Mouse (Mus musculus): ENCODE data around the gene Tm4sf20. TPM values are rescaled to one million over a fixed set of nuclear protein-coding genes. Genes with fewer than 3 reads are reported as not detected.
A peak's percentile ranks its signal among the peaks of the same experiment; 100 is the strongest.

The Tm4sf20 gene
- polyA plus RNA-seq (2012; rRNA removed): not detected in 2 replicates

DNA sequence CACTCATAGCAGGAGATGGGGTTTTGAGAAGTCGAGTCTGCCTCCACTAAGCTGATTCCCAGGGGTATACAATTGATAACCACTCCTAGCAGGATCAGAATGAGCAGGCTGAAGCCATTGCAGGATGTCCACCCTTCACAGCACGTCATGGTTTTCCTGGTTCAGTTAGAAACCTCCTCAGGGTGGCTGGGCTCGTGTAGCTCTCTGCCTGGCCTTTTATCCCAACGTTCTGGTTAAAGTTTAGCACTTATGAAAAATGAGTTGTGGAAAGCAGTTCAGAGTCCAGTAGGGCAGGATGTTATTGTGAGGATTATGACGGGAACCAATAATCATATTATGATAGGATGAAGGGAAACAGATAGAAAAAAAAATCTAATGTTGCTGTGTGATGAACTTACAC, at the start of gene Tm4sf20:
Gene Tm4sf20, minus strand, starts transcription at position 193 of the 400 bp plus-strand sequence.
- no peak for DNase-seq (ENCODE audit: extremely low spot score in 1 of 2, low spot score in 1 of 2)

GRCm38 (mm10) chr1:82815941-82816716, 47.9 kb upstream of the Tm4sf20 start:
- DNase-seq (ENCODE audit: extremely low spot score in 1 of 2, low spot score in 1 of 2): no peak

DNA sequence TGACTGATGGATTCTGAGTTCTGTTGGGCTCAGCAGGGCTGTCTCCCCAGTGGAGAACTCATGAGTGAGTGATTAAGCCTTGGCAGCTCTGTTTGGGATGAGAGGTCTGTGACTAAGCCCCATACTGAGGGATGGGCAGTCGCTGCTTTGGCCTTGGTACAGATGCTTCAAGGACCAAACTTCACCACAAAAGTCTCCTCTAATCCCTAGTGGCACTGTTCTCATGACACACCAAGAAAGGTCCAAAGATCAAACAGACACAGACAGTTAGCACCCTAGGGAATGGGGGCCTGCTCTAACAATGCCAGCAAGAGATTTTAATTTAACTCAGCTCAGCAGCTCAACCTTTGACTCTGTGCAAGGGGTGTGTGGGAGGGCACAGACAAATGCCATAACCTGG, 43.5 kb upstream of the Tm4sf20 start:
- DNase-seq (ENCODE audit: extremely low spot score in 1 of 2, low spot score in 1 of 2): no peak

DNA sequence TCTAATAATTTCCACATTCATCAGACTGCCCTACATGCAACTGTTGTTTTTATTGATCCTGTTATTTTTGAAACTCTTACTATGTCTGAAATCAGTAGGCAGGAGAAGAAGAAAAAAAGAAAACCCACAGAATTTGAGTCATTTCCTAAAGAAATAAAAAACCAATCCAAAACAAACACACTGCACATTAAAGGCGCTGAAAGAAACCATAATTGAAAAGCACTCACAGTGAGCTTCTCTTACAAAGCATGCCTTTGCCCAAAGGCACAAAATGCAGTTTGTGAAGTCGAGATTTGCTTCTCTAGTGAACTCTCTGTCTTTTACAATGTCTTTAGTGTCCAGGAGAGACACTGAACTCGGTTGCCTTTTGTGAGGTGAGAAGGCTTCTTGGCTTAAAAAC, 40.3 kb upstream of the Tm4sf20 start:
- DNase-seq (ENCODE audit: extremely low spot score in 1 of 2, low spot score in 1 of 2): no peak

GRCm38 (mm10) chr1:82807206-82807605, 38.9 kb upstream of the Tm4sf20 start:
- no peak for DNase-seq (ENCODE audit: extremely low spot score in 1 of 2, low spot score in 1 of 2)

DNA sequence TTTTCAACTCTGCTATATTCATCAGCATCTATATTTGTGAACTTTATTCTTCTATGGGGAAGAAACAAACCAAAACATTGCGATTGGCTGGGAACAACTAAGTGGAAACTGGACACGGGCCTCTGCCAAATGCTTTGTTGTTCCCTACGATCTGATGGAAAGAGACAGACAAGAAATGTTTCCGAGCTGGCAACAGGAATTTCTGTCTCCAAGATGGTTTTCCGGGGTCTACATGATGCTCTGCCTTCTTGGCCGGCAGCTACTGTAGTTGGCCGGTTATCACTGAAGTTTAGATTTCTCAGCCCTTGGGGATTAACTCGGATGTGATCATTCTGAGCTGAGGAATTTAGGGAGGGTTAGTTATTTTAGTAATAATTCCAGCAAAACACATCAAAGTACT, 38.1 kb upstream of the Tm4sf20 start:
- no peak for DNase-seq (ENCODE audit: extremely low spot score in 1 of 2, low spot score in 1 of 2)

GRCm38 (mm10) chr1:82804059-82804458, 35.8 kb upstream of the Tm4sf20 start:
- DNase-seq (ENCODE audit: extremely low spot score in 1 of 2, low spot score in 1 of 2): peak in 1 of 2 experiments; percentile 42

- no peak for DNase-seq (ENCODE audit: extremely low spot score in 1 of 2, low spot score in 1 of 2)
Measured at GRCm38 (mm10) chr1:82803608-82804007, 35.3 kb upstream of the Tm4sf20 start.

DNA sequence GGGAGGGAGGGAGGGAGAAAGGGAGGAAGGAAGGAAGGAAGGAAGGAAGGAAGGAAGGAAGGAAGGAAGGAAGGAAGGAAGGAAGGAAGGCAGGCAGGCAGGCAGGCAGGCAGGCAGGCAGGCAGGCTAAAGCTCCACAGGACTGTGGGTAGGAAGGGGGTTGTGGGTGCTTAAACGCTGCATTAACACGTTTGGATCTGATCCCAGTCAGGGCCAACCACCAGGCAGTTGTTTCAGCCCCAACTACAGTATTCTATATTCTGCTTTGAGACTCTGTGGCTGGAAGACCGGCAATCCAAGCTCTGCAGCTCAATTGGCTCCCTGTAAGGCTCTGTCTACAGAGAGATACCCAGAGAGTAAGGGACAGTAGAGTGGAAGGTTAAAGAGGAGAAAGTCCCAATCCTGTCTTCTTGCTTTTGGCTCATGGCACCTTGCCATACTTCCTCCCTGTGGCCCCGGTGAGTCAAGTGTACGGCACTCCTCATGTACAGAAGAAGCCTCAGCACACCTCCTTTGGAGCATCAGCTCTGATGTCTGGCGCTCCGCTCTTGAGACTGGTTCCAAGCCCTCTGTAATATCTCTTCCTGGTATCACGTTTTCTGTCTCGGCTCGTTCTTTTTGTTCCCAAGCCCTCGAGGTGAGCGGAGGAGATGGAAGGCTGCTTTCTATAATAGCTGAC, 33.0 kb upstream of the Tm4sf20 start:
- DNase-seq (ENCODE audit: extremely low spot score in 1 of 2, low spot score in 1 of 2): no peak

DNA sequence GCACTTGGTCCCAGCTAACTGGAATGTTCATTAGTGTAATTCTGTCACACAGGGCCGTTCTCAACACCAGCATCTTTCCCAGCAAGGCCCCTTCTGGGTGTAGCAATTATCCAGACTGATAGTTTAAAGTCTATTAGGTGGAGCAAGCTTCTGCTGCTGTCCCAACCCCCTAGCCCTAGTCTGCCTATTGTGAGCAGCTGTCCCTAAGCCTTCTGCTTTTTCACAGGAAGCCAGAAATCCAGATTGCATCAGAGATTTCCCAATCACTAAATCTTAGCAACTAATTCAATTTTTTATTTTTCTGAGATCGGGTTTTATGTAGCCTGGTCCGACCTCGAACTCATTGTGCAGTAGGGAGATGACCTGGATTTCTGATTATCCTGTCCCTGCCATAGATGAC, 30.7 kb upstream of the Tm4sf20 start:
- no peak for DNase-seq (ENCODE audit: extremely low spot score in 1 of 2, low spot score in 1 of 2)

DNA sequence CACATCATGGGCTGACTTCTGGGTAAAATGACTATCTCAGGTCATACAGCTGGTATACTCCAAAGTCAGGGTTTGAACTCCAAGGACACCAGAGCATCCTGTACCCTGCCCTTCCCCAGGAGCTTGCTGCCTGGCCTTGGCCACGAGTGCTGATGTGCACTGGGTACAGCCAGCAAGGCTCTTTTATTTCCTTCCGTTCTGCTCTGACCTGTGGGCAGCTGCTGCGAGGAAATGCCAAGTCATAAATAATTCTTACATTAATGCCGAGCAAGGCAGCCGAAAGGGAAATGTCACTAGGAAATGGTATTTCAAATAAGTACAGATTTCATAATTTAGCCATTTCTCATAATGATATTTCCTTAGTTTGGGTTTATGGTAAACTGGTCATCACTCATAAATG, 30.0 kb upstream of the Tm4sf20 start:
- no peak for DNase-seq (ENCODE audit: extremely low spot score in 1 of 2, low spot score in 1 of 2)

DNA sequence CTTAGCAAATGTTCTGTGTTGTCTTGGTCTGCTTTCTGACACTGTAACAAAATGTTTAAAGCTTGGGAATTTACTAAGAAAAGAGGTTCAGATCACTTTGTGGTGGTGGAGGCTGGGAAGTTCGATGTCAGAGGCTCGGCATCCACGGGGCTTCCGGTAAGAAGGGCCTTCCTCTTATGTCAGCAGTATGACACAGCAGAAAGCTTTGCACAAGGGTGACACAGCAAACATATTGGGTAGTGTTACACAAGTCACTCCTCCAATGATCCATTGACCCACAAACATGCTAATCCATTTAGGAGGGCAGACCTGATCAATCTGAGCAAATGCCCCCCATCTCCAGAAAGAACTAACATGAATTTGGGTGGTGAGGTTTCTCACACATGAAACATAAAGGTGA, 28.8 kb upstream of the Tm4sf20 start:
- no peak for DNase-seq (ENCODE audit: extremely low spot score in 1 of 2, low spot score in 1 of 2)

DNA sequence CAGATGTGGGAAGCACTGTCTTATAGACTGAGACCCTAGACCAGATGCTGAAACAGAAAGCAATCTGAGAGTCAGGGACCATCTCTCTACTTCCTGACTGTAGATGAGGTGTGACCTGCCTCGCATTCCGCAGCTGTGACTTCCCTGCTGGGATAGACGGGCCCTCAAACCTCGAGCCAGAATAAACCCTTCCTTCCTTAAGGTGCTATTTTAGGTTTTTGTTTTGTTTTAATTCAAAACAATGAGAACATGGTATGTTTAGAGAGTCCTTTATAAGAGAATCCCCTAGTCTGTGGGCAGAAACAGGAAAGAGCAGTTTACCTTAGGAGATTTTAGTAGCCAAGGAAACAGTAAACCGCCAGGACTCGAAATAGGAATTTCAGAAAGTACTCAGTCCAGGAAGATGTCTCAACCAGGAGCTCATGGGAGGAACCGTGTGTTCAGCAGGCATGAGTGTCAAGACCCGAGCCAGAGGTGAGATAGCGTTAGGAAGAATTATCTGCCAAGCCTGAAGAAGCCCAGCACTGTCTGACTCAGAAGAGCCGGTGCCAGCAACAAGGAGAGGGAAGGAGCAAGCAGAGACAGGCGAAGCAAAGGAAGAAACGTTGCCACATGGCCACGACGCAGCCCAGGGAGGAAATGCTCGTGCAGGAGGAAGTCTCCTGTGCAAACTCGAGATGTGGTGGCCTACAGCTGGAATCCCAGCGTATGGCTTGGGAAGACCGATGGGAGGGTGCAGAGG, 27.6 kb upstream of the Tm4sf20 start:
- no peak for DNase-seq (ENCODE audit: extremely low spot score in 1 of 2, low spot score in 1 of 2)

DNA sequence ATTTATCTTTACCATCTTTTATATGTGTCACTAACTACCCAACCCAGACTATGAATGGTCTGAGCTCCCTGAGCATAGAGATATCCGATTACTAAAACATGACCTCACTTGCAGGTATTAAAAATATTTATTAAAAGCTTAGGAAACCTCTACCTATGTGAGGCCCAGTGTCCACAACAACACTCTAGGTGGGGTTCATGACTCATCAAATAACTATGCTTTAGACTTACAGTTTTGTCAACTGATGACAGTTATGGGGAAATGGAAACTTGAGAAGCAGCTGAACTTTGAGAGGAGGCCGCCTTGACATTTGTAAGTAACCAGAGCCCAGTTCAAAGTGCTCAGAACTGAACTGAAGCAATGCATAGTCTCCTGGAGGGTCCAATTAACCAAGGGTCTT, 26.9 kb upstream of the Tm4sf20 start:
- DNase-seq (ENCODE audit: extremely low spot score in 1 of 2, low spot score in 1 of 2): no peak

DNA sequence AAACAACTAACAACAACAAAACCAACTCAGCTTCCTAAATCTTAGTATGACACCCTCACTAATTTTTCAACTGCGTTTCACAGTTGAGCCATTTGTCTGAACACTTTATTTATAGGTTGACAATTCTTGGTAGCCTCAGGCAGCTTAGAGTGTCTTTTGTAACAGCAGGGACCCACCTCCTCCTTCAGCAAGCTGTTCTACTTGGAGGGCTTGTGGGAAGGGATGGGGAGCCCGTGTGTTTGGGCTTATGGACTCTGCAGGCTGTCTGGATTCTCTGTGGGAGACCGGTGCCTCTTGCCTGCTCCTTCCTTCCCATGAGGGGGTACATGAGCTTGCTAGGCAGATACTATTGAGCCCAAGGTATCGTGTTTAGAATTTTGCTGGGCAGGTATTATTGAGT, 25.7 kb upstream of the Tm4sf20 start:
- peak; percentile 45 to 59 for DNase-seq (ENCODE audit: extremely low spot score in 1 of 2, low spot score in 1 of 2)

DNA sequence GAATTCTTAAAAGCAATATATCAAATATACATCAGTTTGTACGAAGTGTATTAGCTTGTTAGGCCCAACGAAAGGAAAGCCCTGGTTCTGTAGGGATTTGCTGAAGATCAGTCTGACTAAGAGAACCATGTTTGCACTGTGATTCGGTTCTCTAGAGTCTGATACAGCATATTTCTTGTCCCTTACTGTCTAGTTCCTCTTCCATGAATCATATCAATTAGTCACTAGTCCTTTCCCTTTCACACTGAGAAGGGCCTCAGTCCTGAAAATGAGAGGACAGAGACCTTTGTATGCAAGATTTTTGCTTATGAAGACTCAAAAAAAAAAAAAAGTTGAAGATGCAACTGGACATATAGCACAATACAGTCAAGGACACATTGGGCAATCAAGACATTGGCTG, 24.8 kb upstream of the Tm4sf20 start:
- no peak for DNase-seq (ENCODE audit: extremely low spot score in 1 of 2, low spot score in 1 of 2)

- no peak for DNase-seq (ENCODE audit: extremely low spot score in 1 of 2, low spot score in 1 of 2)
Measured at GRCm38 (mm10) chr1:82792238-82792637, 24.0 kb upstream of the Tm4sf20 start.

DNA sequence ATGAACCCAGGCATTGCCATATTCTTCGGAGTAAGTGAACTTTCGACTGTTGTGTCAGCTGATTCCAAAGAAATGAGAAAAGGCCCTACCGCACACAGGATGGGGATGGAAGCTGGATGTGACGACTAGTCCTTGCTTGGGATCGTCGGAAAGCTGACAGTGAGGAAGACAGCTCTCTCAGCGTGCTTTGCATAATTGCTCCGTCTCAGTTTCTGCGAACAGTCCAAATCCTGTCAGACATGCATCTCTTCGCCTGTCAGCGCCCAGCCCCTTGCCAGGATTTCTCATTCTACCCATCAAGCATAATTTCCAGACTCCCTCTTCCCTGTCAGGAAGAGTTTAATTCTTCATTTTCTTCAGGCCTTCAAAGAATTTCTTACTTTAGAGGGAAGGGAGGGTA, 22.8 kb upstream of the Tm4sf20 start:
- no peak for DNase-seq (ENCODE audit: extremely low spot score in 1 of 2, low spot score in 1 of 2)

DNA sequence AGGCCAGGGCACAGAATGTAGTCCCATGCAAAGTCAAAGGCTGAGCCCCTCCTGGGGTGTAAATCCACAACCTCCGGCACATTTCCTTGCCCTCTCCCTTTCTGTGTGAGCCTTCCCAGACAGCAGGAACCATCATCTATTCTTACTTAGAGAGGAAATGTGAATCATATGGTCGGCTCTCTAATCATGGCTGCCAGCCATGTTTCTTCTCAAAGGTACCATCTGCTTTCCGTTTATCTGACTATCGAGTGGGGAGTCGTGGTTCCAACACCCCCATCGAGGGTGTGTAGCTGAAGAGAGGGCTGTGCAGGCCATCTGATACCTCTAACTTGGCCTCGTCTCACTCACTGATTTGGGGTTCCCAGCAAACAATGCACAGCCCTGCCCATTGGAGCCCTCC, 19.8 kb upstream of the Tm4sf20 start:
- peak in 1 of 2 experiments; percentile 22 for DNase-seq (ENCODE audit: extremely low spot score in 1 of 2, low spot score in 1 of 2)

- DNase-seq (ENCODE audit: extremely low spot score in 1 of 2, low spot score in 1 of 2): peak; percentile 25 to 82
Measured at GRCm38 (mm10) chr1:82787414-82787813, 19.2 kb upstream of the Tm4sf20 start.

- no peak for DNase-seq (ENCODE audit: extremely low spot score in 1 of 2, low spot score in 1 of 2)
Measured at GRCm38 (mm10) chr1:82785546-82785945, 17.3 kb upstream of the Tm4sf20 start.
